Mouse (Mus musculus): Measurements from ENCODE around the gene Canx.

Canx gene

DNA sequence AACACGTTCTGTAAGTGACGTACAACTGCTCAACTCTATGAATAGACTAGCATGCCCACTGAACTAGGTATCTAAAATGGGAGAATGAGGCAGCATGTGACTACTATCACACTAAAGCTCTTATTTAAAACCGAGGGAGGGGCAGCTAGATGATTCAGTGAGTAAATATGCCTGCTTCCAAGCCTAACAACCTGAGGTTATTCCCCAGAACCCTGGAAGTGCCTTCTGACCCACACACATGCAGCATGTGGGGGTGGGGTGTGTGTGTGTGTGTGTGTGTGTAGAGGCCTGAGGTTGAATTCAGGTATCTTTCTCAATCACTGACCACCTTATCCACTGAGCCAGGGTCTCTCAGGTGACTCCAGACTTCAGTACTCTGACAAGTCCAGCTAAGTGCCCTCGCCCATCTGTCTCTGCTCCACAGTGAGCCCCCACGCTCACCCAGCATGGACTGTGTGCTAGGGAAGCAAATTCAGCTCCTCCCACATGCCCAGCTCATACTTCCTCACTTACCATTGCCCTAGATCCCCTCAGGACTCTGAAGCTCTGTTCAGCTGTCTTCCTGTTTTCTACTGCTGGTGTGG lies 49.8 kb downstream of the Canx start:
- DNase-seq (ENCODE audit: low spot score): no peak

DNA sequence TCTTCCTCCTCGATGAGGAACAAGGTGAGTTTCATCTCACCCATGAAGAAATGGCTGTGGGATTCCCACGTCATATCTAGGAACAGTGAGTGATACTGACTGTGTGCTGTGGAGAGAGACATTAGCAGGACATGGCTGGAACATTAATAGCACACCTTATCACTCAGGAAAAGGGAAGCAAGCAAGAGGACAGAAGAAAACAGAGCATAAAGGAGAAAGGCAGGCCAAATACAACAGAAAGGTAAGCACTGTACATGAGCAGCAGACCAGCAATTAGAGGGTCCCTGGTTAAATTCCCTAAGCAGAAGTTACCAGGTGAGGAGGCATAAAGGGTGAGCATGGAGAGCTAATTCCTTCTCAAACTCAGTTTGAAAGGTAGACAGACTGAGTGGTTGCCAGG lies 50.4 kb downstream of the Canx start:
- no peak for DNase-seq (ENCODE audit: low spot score)

DNA sequence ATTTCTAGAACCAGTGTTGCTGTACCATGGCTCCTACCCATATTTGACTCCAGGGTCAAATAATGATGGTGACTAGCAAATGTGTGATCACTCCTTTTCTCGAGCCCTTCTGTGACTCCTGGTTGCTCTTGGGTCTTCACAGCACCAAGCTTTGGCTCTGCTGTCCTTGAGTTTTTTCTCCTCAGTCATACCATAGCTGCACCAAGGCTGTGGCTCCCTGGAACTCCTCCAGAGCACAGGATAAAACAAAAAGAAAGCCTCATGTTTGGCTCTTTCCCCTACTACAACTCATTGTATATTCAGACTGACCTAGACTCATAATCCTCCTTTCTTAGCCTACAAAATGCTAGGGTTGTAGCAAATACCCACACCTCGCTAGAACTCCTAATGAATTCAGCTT lies 52.7 kb downstream of the Canx start:
- no peak for DNase-seq (ENCODE audit: low spot score)

DNA sequence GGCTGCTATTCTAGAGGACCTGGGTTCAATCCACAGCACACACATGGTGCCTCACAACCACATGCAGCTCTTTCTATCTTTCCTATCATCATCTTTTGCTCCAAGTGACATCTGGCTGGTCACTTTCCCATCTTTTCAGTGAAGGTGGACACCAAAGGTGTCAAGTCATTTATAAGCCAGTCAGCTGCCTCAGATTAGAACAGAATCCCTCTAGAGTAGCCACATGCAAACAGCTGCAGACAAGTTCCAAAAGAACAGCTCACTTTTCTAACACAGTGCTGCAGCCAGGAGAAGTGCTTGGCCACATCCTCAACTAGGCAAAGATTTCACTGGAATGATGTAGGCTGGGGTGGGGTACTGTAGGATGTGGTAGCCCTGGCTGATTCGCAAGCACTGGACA lies 55.6 kb downstream of the Canx start:
- DNase-seq (ENCODE audit: low spot score): no peak

DNA sequence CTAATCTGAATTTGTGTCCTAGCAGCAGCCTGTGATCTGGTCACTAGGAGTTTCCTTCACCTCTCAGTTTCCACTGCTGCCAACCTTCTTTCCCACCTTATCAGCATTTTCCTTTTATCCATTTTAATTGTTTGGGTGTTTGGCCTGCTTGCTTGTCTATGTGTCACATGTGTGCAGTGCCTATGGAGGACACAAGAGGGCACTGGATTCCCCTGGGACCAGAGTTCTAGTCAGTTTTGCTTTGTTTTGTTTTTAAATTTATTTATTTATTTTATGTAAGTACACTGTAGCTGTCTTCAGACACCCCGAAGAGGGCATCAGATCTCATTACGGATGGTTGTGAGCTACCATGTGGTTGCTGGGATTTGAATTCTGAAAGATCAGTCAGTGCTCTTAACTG lies 56.3 kb downstream of the Canx start:
- DNase-seq (ENCODE audit: low spot score): no peak

DNA sequence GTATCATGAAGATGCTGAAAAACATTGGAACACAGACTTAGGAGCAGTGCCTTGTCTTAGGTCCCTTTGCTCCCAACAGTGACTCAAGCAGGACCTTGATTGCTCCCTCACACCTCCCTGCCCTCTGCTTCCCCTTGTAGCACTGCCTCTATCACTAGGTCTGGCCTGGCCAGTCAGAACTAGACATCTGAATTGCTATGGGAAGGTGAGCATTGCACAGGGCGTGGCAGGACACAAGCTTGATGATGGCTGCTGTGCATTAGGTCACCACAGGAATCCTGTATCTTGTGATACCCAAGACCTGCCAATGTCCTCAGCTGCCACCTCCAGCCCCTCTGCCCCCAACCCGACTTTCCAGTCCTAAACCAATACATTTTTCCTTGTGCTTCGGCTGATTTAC lies 58.5 kb downstream of the Canx start:
- no peak for DNase-seq (ENCODE audit: low spot score)

DNA sequence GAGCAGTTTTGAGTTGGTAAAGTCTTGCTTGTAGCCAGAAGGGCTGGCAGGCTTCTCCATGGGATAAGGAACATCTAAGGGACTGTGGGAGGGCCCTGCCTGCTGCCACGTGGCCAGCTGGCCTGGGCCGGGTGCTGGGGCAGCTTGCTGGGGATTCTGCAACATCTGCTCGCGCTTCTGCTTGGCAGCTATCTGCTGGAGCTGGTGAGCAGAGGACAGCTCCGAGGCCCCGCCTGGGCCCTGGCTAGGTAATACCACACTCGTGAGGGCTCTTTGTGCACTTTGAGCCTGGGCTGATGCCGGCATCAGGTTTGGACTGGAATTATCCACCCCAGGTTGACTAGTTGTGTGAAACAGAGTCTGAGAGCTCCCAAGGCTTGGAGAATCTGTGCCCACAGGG lies 59.5 kb downstream of the Canx start:
- DNase-seq (ENCODE audit: low spot score): no peak

DNA sequence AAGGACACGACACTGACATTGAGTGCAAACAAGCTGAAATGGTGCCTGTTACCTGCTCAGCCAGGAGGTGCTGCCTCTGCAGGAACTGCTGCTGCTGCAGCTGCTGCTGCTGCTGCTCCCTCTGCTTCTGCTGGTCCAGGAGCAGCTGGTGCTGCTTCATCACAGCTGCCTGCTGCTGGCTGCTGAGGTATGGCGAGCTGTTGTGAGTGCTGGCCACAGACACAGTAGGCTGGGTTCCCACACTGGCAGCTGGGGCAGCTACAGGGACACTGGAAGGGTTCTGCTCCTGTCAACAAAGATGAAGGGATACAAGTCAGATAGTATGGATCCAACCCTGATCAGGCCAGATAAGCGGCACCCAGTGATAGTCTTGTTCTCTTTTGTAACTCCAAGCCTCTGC lies 62.3 kb downstream of the Canx start:
- DNase-seq (ENCODE audit: low spot score): no peak

DNA sequence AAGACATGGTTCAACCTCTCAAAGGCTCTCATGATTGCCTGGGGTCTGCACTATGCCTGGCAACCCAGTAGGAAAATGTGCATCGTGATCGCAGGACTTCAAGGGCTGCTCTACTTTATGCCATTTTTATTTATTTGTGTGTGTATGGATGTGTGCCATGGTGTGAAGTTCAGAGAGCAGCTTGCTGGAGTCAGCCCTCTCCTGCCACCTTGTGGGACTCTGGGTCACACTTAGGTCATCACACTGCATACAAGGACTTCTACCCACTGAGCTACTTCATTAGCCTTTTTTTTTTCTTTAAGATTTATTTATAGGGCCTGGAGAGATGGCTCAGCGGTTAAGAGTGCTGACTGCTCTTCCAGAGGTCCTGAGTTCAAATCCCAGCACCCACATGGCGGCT lies 63.5 kb downstream of the Canx start:
- no peak for DNase-seq (ENCODE audit: low spot score)

DNA sequence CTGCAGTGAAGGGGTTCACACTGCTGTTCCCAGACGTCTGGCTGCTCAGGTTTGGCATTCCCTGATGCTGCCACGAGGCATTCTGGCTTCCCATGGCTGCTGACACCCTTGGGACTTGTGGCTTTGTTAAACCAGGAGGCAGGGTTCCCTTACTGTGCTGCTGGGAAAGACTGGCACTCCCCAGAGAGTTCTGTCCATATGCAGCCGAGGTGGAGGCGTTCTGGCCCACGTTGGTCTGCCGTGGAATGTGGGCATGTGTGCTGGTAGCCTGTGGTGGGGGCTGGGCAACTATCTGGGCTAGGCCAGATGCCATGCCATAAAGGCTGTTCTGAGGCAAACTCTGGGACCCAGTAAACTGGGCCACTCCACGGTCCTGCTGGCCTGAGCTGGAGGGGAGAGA lies 67.2 kb downstream of the Canx start:
- DNase-seq (ENCODE audit: low spot score): no peak

DNA sequence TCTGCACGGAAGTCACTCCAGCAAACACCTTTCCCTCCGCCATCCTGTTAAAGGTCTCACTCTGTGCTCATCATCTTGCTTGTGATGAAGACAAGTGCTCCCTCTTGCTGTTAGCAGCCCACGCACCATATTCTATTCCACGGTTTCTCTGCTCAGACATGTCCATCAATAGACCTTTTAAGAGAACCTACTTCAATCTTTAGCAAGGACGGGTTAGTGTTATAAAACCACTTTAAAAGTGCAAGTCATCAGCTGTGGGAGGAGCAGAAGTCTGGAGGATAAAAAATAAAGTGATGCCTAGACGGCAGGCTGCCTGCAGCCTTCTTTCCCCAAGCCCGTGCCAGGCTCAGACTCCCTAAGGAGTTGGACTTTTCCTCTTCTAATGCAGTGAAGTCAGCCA lies 68.9 kb downstream of the Canx start:
- no peak for DNase-seq (ENCODE audit: low spot score)

DNA sequence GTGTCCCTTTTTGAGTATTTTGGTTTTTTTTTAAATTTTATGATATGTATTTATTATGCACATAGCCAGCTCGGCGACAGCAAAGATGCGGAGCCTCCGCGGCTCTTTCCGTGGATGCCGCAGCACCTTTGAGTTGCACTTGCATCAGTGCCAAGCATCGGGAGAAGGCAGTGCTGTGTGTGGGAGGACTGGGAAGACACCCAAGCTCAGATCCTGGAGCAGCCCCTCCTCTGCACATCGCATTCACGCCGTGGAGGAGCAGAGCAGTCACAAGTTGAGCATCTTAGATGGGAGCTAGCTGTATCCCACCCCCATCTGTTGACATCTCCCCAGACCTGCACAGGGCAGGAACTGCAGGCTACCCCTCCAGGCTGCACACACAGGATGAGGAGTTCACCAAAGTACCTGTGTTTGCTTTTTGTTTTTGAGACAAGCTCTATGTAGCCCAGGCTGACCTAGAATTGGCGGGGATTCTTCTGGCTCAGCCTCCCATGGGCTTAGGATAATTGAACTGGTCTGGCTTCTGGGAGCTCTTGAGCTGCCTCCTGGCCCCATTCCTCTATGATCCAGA lies 71.4 kb downstream of the Canx start:
- DNase-seq (ENCODE audit: low spot score): no peak

DNA sequence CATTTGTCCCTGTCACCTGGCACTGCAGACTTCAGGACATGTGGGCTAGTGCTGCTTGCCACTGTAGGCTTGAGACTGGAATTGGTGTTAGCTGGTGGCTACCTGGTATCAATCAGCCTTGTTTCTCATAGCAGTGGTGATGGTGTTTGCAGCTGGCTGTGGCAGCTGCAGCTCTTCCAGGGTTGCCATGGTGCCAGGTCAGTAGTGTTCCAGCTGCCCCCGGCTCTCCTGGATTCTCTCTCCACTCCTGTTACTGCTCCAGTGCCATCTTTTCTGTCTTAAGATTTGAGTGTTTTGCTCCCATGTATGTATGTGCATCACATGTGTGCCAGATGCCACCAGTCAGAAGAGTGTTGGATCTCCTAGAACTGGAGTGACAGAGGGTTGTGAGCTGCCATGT lies 72.1 kb downstream of the Canx start:
- no peak for DNase-seq (ENCODE audit: low spot score)

DNA sequence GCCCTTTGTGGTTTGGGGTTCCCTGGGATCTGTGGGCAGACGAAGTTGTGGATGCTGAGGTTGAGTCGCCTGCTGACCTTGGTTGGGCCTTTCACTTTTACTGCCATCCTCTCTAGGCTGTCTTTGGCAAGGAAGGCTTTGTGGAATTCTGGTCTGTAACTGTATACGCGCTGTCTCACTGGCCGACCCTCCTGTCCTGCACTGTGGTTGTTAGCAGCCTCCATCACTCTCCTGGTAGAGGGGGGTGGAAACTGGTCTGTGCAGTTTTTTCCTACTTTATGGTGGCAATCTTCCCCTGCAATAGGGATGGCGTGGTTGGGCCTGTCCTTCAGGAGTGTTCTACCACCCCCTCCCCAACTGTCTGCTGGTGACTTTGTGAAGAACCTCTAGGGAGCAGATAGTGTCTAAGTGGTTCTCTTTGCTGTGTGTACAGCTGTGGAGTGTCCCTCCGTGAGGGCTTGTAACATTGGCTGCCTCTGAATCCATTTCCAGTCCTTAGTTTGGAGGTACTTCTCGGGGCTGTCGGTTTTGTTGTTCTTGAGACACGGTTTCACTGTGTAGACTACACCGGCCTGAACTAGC lies 72.7 kb downstream of the Canx start:
- DNase-seq (ENCODE audit: low spot score): no peak

DNA sequence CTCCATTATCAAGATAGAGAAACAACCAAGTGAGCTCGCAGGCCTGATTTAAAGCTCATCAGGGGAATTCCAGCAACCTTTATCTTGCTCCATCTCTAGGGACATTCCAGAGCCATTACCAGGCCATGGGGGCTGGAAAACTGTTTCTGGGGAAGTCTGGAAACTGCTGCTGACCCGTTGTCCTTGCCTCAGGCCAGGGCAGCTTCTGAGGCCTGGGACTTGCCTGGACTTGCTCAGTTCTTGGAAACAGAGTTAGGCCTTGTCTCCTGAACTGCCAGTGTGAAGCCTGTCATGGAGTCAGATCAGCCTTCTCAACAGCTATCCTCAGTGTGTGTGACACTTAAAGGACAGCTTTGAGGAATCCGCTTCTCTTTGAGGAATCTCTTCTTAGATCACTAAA lies 73.3 kb downstream of the Canx start:
- no peak for DNase-seq (ENCODE audit: low spot score)

DNA sequence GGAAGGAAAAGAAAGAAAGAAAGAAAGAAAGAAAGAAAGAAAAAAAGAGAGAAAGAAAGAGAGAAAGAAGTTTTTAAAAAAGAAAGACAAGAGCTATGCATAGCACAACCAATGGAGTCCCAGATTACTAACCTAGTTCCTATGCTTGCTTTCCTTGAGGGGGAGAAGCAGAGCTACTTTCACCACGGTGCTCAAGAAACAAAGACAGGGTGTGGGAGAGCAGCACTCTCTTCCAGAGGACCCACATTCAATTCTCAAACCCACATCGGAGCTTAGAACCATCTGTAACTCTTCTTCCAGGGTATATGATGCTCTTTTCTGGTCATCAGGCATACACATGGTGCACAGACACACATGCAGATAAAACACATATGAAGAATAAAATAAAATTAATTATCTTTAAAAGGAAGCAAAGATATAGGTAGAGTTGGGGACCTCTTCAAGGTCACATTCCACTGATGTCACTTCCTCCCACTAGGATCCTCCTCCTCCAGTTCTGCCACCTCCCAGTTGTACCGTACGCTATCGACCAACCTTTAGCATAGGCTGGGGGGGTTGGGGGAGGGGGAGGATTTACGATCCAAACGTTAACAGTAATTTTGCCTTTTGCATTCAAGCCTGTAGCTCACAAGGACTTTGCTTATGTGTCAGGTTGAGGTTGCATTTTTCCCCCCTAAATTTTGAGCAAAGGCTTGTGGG lies 76.9 kb downstream of the Canx start:
- DNase-seq (ENCODE audit: low spot score): no peak

DNA sequence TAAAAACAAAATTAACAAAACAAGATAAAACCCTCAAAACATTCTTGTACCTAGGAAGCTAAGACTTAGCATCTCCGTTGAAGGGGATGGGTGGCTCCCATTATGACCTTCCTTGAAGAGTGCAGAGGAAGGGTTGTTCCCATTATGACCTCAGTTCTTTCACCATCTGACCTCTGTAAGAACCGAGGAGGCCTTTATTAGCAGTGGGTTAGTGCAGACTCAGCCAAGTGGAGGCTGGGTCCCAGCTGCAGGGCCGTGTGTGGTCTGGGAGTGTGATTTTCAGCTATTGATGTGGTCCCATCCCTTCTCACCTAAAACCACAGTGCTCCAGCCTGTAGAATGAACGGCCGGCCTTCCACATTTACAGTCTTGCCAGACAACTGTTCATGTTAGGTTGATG lies 80.2 kb downstream of the Canx start:
- DNase-seq (ENCODE audit: low spot score): no peak

Data from urinary bladder, postnatal 10 days (tissue).